Mouse (Mus musculus): Measurements from ENCODE around the gene Adar. TPM values are rescaled to one million over a fixed set of nuclear protein-coding genes. Genes with fewer than 3 reads are reported as not detected.
"Not testable (repeated sequence)": the region's sequence is repeated elsewhere in the genome, so short reads cannot be mapped to it uniquely, and the experiment has no call there.

Adar gene
- total RNA-seq, 2 experiments from 2014 or later: 34.2 to 36.7 TPM

GRCm38 (mm10) chr3:89794616-89795015, 79.8 kb downstream of the Adar start:
- DNase-seq: no peak

- peak in 1 of 2 experiments; percentile 45 for DNase-seq
Measured at GRCm38 (mm10) chr3:89795746-89796145, 80.9 kb downstream of the Adar start.

- DNase-seq: no peak
Measured at GRCm38 (mm10) chr3:89796358-89796757, 81.5 kb downstream of the Adar start.

GRCm38 (mm10) chr3:89798518-89798917, 83.7 kb downstream of the Adar start:
- DNase-seq: no peak

GRCm38 (mm10) chr3:89799476-89799875, 84.7 kb downstream of the Adar start:
- DNase-seq: peak; percentile 18 to 45

GRCm38 (mm10) chr3:89800078-89800477, 85.3 kb downstream of the Adar start:
- not testable (repeated sequence) for DNase-seq

- DNase-seq: no peak
Measured at GRCm38 (mm10) chr3:89800774-89801506, 86.1 kb downstream of the Adar start.

- DNase-seq: no peak
Measured at GRCm38 (mm10) chr3:89801507-89801847, 86.7 kb downstream of the Adar start.

- DNase-seq: no peak
Measured at GRCm38 (mm10) chr3:89802876-89803275, 88.1 kb downstream of the Adar start.

Other genes with a start within 250 kb of the Adar start
- gene Kcnn3, start 194.9 kb upstream of the Adar start, total RNA-seq (2021): 1 to 10 TPM; 3.4 to 3.7 TPM
- 1 to 10 TPM; 3.3 to 3.4 TPM for gene Chrnb2, start 49.6 kb downstream of the Adar start, total RNA-seq (2021)
- gene Ube2q1, start 58.6 kb downstream of the Adar start, total RNA-seq (2021): 10 to 100 TPM; 63.9 to 64.4 TPM
- 1 to 10 TPM; 7.8 to 8.5 TPM for gene She, start 116.3 kb downstream of the Adar start, total RNA-seq (2021)
- gene Il6ra, start 198.2 kb downstream of the Adar start, total RNA-seq (2021): 10 to 100 TPM in 1 of 2 experiments, 1 to 10 TPM in 1; 7.4 to 12.9 TPM
- 10 to 100 TPM; 31.3 to 49.4 TPM for gene Atp8b2, start 248.5 kb downstream of the Adar start, total RNA-seq (2021)